Mouse (Mus musculus) midbrain, embryonic 13.5 days (tissue): ENCODE measurements at regions not wholly inside any gene's neighbourhood (a gene's known extent, or its start where the extent isn't known, plus 50 kb on each side); places are given as distances from the start of the nearest gene placed in this dataset.
A peak's percentile ranks its signal among the peaks of the same experiment; 100 is the strongest.

Experiments used
- ATAC-seq: fragments of 200-750 bp; cut with Nextera tagmentation; 2 replicates; pipeline ENCODE4 v1.8.0; 2017; ENCODE audit warnings: mild to moderate bottlenecking, moderate TSS enrichment, moderate library complexity
- H3K27ac ChIP-seq: fragments of 300-500 bp; sonication (generic); 2 replicates; pipeline ENCODE4 v1.5.1; 2015; ENCODE audit warnings: inconsistent platforms, mild to moderate bottlenecking, moderate library complexity
- H3K27me3 ChIP-seq: fragments of 300-500 bp; sonication (generic); 2 replicates; pipeline ENCODE4 v1.6.1; 2015; ENCODE audit warnings: mild to moderate bottlenecking, inconsistent platforms
- H3K36me3 ChIP-seq: fragments of 300-500 bp; sonication (generic); 2 replicates; pipeline ENCODE4 v1.6.1; 2015; ENCODE audit warnings: mild to moderate bottlenecking, inconsistent platforms
- H3K4me1 ChIP-seq: fragments of 300-500 bp; sonication (generic); replicated peaks from 2 replicates; pipeline ENCODE4 v1.6.1; 2015; ENCODE audit warnings: inconsistent platforms
- H3K4me2 ChIP-seq: fragments of 300-500 bp; sonication (generic); replicated peaks from 2 replicates; pipeline ENCODE4 v1.6.1; 2015; ENCODE audit warnings: moderate library complexity, mild to moderate bottlenecking, inconsistent platforms
- H3K4me3 ChIP-seq: fragments of 300-500 bp; sonication (generic); replicated peaks from 2 replicates; pipeline ENCODE4 v1.5.1; 2015; ENCODE audit warnings: mild to moderate bottlenecking, inconsistent platforms
- H3K9ac ChIP-seq: fragments of 300-500 bp; sonication (generic); replicated peaks from 2 replicates; pipeline ENCODE4 v1.6.1; 2015; ENCODE audit warnings: mild to moderate bottlenecking, inconsistent platforms
- H3K9me3 ChIP-seq: fragments of 300-500 bp; sonication (generic); 2 replicates; pipeline ENCODE4 v1.6.1; 2016; ENCODE audit warnings: mild to moderate bottlenecking, inconsistent platforms
- WGBS: fragments of 180-500 bp; shearing (Covaris S2); methylation state at CpG from one replicate; pipeline ENCODE4 v1.1.7; 2015; 5-methylcytosine and 5-hydroxymethylcytosine counted together

GRCm38 (mm10) chr6:111738983-111739382 is 534.6 kb upstream of the Lmcd1 start:
- H3K36me3 ChIP-seq: no peaks in the 10 kb centered on the region
- H3K9me3 ChIP-seq: no peaks in the 10 kb centered on the region
- no peak for ATAC-seq
- WGBS: 97% methylated on average over 1 of the region's 1 CpGs
- H3K4me1 ChIP-seq: no peaks in the 10 kb centered on the region
- no peak overlapping the region for H3K27ac ChIP-seq
- H3K4me2 ChIP-seq: no peak overlapping the region
- no peak overlapping the region for H3K4me3 ChIP-seq
- no peak overlapping the region for H3K9ac ChIP-seq
- no peaks in the 10 kb centered on the region for H3K27me3 ChIP-seq

- Histone ChIP-seq H3K27me3 (no peaks in the 10 kb centered on the region), H3K4me3 (no peak overlapping the region), H3K4me2 (no peak overlapping the region), H3K4me1 (no peaks in the 10 kb centered on the region), H3K36me3 (no peaks in the 10 kb centered on the region), H3K27ac (no peak overlapping the region), H3K9ac (no peak overlapping the region), H3K9me3 (no peaks in the 10 kb centered on the region)
- peak; percentile 76 for ATAC-seq
- WGBS: 62% methylated on average over 5 of the region's 5 CpGs
These were observed 491.7 kb upstream of the Lmcd1 start for GRCm38 (mm10) chr6:111781710-111782481.

GRCm38 (mm10) chr6:111808611-111809010 is 464.9 kb upstream of the Lmcd1 start:
- Histone ChIP-seq H3K36me3 (no peaks in the 10 kb centered on the region), H3K4me1 (no peaks in the 10 kb centered on the region), H3K4me3 (no peak overlapping the region), H3K9me3 (no peaks in the 10 kb centered on the region; the same call in 1 of the 2 replicates), H3K4me2 (no peak overlapping the region), H3K27ac (no peak overlapping the region), H3K27me3 (no peaks in the 10 kb centered on the region), H3K9ac (no peak overlapping the region)
- no peak for ATAC-seq

GRCm38 (mm10) chr6:111813982-111814603 is 459.5 kb upstream of the Lmcd1 start:
- no peaks in the 10 kb centered on the region for H3K27me3 ChIP-seq
- no peak overlapping the region for H3K4me2 ChIP-seq
- WGBS: 66% methylated on average over 7 of the region's 7 CpGs
- H3K9ac ChIP-seq: no peak overlapping the region
- H3K27ac ChIP-seq: no peak overlapping the region; the same call in 1 of the 2 replicates
- ATAC-seq: peak; percentile 90
- no peaks in the 10 kb centered on the region; the same call in 1 of the 2 replicates for H3K9me3 ChIP-seq
- no peaks in the 10 kb centered on the region for H3K36me3 ChIP-seq
- peaks cover 4% of the 10 kb centered on the region; the same call in 1 of the 2 replicates for H3K4me1 ChIP-seq
- H3K4me3 ChIP-seq: no peak overlapping the region

- Histone ChIP-seq H3K4me1 (peaks cover 4% of the 10 kb centered on the region; the same call in 1 of the 2 replicates), H3K4me3 (no peak overlapping the region), H3K4me2 (no peak overlapping the region), H3K9me3 (no peaks in the 10 kb centered on the region; the same call in 1 of the 2 replicates), H3K36me3 (no peaks in the 10 kb centered on the region), H3K9ac (no peak overlapping the region), H3K27ac (no peak overlapping the region), H3K27me3 (no peaks in the 10 kb centered on the region)
- no peak for ATAC-seq
These were observed 458.4 kb upstream of the Lmcd1 start for GRCm38 (mm10) chr6:111815150-111815549.

GRCm38 (mm10) chr6:111820265-111820664 is 453.3 kb upstream of the Lmcd1 start:
- Histone ChIP-seq H3K9me3 (no peaks in the 10 kb centered on the region), H3K4me2 (no peak overlapping the region), H3K4me3 (no peak overlapping the region), H3K27me3 (no peaks in the 10 kb centered on the region), H3K27ac (no peak overlapping the region), H3K9ac (no peak overlapping the region), H3K36me3 (no peaks in the 10 kb centered on the region), H3K4me1 (no peaks in the 10 kb centered on the region)
- ATAC-seq: no peak
- 74% methylated on average over 3 of the region's 3 CpGs for WGBS

- Histone ChIP-seq H3K4me2 (no peak overlapping the region), H3K9ac (no peak overlapping the region), H3K27ac (no peak overlapping the region), H3K4me3 (no peak overlapping the region), H3K9me3 (no peaks in the 10 kb centered on the region), H3K4me1 (no peaks in the 10 kb centered on the region), H3K27me3 (no peaks in the 10 kb centered on the region), H3K36me3 (no peaks in the 10 kb centered on the region)
- 58% methylated on average over 6 of the region's 6 CpGs for WGBS
- ATAC-seq: no peak
These were observed 429.2 kb upstream of the Lmcd1 start for GRCm38 (mm10) chr6:111844321-111844835.

GRCm38 (mm10) chr6:111866101-111866598 is 407.4 kb upstream of the Lmcd1 start:
- Histone ChIP-seq H3K4me3 (no peak overlapping the region), H3K4me2 (no peak overlapping the region), H3K27me3 (no peaks in the 10 kb centered on the region), H3K36me3 (no peaks in the 10 kb centered on the region), H3K9me3 (no peaks in the 10 kb centered on the region), H3K4me1 (no peaks in the 10 kb centered on the region), H3K9ac (no peak overlapping the region), H3K27ac (no peak overlapping the region)
- WGBS: 71% methylated on average over 3 of the region's 3 CpGs
- 0 out of 2 replicates have a peak, but pooled peaks have one; percentile 17 for ATAC-seq

- Histone ChIP-seq H3K36me3 (no peaks in the 10 kb centered on the region), H3K9ac (no peak overlapping the region), H3K4me3 (no peak overlapping the region), H3K4me2 (no peak overlapping the region), H3K27me3 (no peaks in the 10 kb centered on the region), H3K27ac (no peak overlapping the region), H3K9me3 (no peaks in the 10 kb centered on the region), H3K4me1 (no peaks in the 10 kb centered on the region)
- WGBS: 93% methylated on average over 1 of the region's 1 CpGs
- no peak for ATAC-seq
These were observed 391.0 kb upstream of the Lmcd1 start for GRCm38 (mm10) chr6:111882557-111882956.

GRCm38 (mm10) chr6:111883946-111884345 is 389.6 kb upstream of the Lmcd1 start:
- Histone ChIP-seq H3K27ac (no peak overlapping the region), H3K4me2 (no peak overlapping the region), H3K9ac (no peak overlapping the region), H3K4me1 (no peaks in the 10 kb centered on the region), H3K36me3 (no peaks in the 10 kb centered on the region), H3K9me3 (no peaks in the 10 kb centered on the region), H3K4me3 (no peak overlapping the region), H3K27me3 (no peaks in the 10 kb centered on the region)
- WGBS: 76% methylated on average over 1 of the region's 1 CpGs
- no peak for ATAC-seq

GRCm38 (mm10) chr6:111911997-111912396 is 361.6 kb upstream of the Lmcd1 start:
- peaks cover 11% of the 10 kb centered on the region for H3K4me1 ChIP-seq
- H3K27me3 ChIP-seq: no peaks in the 10 kb centered on the region
- no peak overlapping the region for H3K4me3 ChIP-seq
- no peak overlapping the region for H3K27ac ChIP-seq
- ATAC-seq: no peak
- H3K9ac ChIP-seq: no peak overlapping the region
- H3K9me3 ChIP-seq: no peaks in the 10 kb centered on the region
- 59% methylated on average over 2 of the region's 2 CpGs for WGBS
- no peak overlapping the region for H3K4me2 ChIP-seq
- H3K36me3 ChIP-seq: no peaks in the 10 kb centered on the region

- peak; percentile 88 for ATAC-seq
- no peaks in the 10 kb centered on the region for H3K9me3 ChIP-seq
- H3K4me2 ChIP-seq: no peak overlapping the region
These were observed 359.7 kb upstream of the Lmcd1 start for GRCm38 (mm10) chr6:111913771-111914405.

More at GRCm38 (mm10) chr6:111913771-111914405, 359.7 kb upstream of the Lmcd1 start:
- WGBS: 51% methylated on average over 11 of the region's 11 CpGs
- no peaks in the 10 kb centered on the region for H3K27me3 ChIP-seq
- H3K4me3 ChIP-seq: no peak overlapping the region
- H3K9ac ChIP-seq: no peak overlapping the region
- no peak overlapping the region for H3K27ac ChIP-seq
- no peaks in the 10 kb centered on the region for H3K36me3 ChIP-seq
- H3K4me1 ChIP-seq: peaks cover 11% of the 10 kb centered on the region
